Mouse (Mus musculus) embryonic fibroblast, embryonic 13.5 days (primary cell): ENCODE measurements at regions not wholly inside any gene's neighbourhood (a gene's known extent, or its start where the extent isn't known, plus 50 kb on each side); places are given as distances from the start of the nearest gene placed in this dataset.

Experiments
- H3K27ac ChIP-seq: 2 replicates; pipeline ENCODE4 v1.5.1; 2012; ENCODE audit warnings: low read length, control low read depth, inconsistent platforms; ENCODE audit not compliant: insufficient read depth
- H3K4me1 ChIP-seq: 2 replicates; pipeline ENCODE4 v1.6.1; 2011; ENCODE audit warnings: low read length; ENCODE audit not compliant: control insufficient read depth, insufficient read depth
- H3K4me3 ChIP-seq: 2 replicates; pipeline ENCODE4 v1.5.1; 2011; ENCODE audit warnings: mild to moderate bottlenecking, control low read depth, low read length; ENCODE audit not compliant: insufficient read depth
- CTCF ChIP-seq: IDR thresholded peaks from 2 replicates; pipeline ENCODE4 v1.5.1; 2011; ENCODE audit warnings: mild to moderate bottlenecking, control low read depth, low read length, moderate library complexity, borderline replicate concordance; ENCODE audit not compliant: insufficient read depth
- POLR2A ChIP-seq: IDR thresholded peaks from 2 replicates; pipeline ENCODE4 v1.6.1; 2011; ENCODE audit warnings: low read depth, mild to moderate bottlenecking, control low read depth, low read length, moderate library complexity

- Histone ChIP-seq H3K27ac (no peak overlapping the region), H3K4me1 (no peaks in the 10 kb centered on the region), H3K4me3 (no peak overlapping the region)
- TF ChIP-seq POLR2A: no peak
- TF ChIP-seq CTCF: no peak
Observed at GRCm38 (mm10) chr13:110450526-110450925, 55.7 kb downstream of the Plk2 start.

- TF ChIP-seq POLR2A (no peak), CTCF (no peak)
- Histone ChIP-seq H3K4me3 (no peak overlapping the region), H3K4me1 (no peaks in the 10 kb centered on the region), H3K27ac (no peak overlapping the region)
Observed at GRCm38 (mm10) chr13:110452009-110452525, 57.2 kb downstream of the Plk2 start.

- no peaks in the 10 kb centered on the region for H3K4me1 ChIP-seq
- TF ChIP-seq CTCF: no peak
- no peak for TF ChIP-seq POLR2A
- H3K27ac ChIP-seq: no peak overlapping the region
- no peak overlapping the region for H3K4me3 ChIP-seq
Observed at GRCm38 (mm10) chr13:110455085-110455484, 60.2 kb downstream of the Plk2 start.

DNA sequence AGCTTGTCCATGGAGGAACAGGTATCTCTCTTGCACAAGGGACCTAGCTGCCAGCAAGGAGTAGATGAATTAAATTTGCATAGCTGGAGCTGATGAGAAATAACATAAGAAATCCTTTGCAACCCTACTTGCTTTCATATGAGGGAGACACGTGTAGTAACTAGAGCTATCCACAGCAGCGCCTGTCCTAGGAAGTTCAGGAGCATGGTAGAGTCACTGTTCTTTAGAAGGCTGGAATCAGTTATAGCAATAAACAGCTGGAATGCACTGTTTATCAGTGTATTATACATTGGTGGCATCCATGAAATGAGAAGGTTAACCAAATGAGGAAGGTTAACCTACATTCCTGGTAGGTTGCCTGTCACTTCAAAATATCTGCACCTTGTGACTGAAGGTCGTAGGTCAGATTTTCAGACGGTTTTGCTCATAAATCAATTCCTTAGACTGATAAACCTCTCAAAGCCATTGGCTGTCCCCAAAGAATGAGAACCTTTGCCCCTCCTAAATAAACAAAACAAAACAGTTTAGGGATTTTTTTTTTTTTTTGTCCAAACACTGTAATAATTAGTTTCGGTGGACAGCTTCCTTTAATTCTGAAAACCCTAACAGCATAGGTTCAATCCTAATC, 60.8 kb downstream of the Plk2 start:
- no peak for TF ChIP-seq CTCF
- no peak for TF ChIP-seq POLR2A
- Histone ChIP-seq H3K4me3 (no peak overlapping the region), H3K4me1 (no peaks in the 10 kb centered on the region), H3K27ac (no peak overlapping the region)

DNA sequence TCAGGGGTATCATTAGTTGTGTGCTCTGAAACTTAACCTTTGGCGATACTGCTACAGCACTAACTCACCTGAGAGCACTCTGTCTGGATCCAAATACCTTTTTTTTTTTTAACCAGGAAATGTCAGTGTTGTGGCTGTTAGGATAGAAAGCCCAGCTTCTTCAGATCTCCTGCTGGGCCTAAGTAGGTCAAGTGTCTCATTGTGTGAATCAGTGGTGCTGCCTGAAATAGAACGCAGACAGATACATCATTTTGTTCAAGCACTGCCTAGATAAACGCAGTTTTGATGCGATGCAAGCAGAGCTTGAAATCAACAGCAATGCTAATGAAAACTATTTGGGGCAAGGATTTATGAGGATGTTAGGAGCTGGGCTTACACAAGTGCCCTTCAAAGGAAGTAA, 63.9 kb downstream of the Plk2 start:
- no peak for TF ChIP-seq POLR2A
- TF ChIP-seq CTCF: no peak
- no peak overlapping the region for H3K4me3 ChIP-seq
- H3K27ac ChIP-seq: no peak overlapping the region
- no peaks in the 10 kb centered on the region for H3K4me1 ChIP-seq

- Histone ChIP-seq H3K4me1 (no peaks in the 10 kb centered on the region), H3K4me3 (no peak overlapping the region), H3K27ac (no peak overlapping the region)
- TF ChIP-seq POLR2A (no peak), CTCF (no peak)
Observed at GRCm38 (mm10) chr13:110461581-110461980, 66.7 kb downstream of the Plk2 start.

GRCm38 (mm10) chr13:110471526-110471925, 76.7 kb downstream of the Plk2 start:
- Histone ChIP-seq H3K27ac (no peak overlapping the region), H3K4me3 (no peak overlapping the region), H3K4me1 (peaks cover 5% of the 10 kb centered on the region; the same call in 1 of the 2 replicates)

DNA sequence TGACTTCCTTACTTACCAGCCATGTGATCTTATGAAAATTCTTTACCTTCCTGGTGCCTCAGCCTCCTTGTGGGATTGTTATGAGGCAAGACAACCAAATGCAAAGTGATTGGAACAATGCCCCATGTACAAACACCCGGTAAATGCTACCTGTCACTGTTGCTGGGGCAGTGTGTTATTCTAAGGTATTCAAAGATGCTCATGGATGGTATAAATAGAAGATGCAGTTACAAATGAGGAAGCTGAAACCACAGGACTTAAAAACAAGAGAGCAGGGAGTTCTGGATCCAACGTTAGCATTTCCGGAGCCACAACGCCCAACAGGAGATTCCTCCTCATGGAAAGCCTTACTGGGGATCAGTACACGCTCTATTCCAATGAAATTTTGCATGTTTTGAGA, 82.9 kb downstream of the Plk2 start:
- no peak overlapping the region for H3K4me3 ChIP-seq
- no peak for TF ChIP-seq POLR2A
- no peak for TF ChIP-seq CTCF
- no peaks in the 10 kb centered on the region for H3K4me1 ChIP-seq
- H3K27ac ChIP-seq: no peak overlapping the region

More at GRCm38 (mm10) chr13:110471526-110471925, 76.7 kb downstream of the Plk2 start:
- no peak for TF ChIP-seq CTCF
- TF ChIP-seq POLR2A: no peak

- Histone ChIP-seq H3K27ac (no peak overlapping the region), H3K4me1 (no peaks in the 10 kb centered on the region), H3K4me3 (no peak overlapping the region)
- TF ChIP-seq CTCF: no peak
- TF ChIP-seq POLR2A: no peak
Observed at GRCm38 (mm10) chr13:110484358-110484940, 89.6 kb downstream of the Plk2 start.

- TF ChIP-seq POLR2A: no peak
- TF ChIP-seq CTCF: no peak
- no peak overlapping the region for H3K4me3 ChIP-seq
- H3K4me1 ChIP-seq: no peaks in the 10 kb centered on the region
- H3K27ac ChIP-seq: no peak overlapping the region
Observed at GRCm38 (mm10) chr13:110485515-110485914, 90.7 kb downstream of the Plk2 start.

DNA sequence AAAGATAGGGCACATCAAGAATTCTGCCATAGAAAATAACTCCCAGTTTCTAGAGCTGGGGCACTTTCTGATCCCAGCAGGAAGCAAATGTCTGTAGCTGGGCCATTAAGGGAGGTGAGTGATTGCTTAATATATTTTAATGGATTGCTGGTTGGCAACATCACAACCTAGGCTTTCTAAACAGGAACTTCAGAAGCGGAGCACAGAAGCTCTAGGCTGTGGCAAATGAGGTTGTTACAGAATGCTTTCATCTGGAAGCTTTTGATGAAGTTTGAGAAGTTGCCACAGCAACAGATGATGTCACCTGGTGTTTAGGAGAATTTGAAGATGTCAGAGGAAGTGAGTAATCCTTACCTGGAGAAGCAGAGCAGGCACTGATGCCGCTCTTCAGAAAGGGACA, 95.3 kb downstream of the Plk2 start:
- Histone ChIP-seq H3K4me3 (no peak overlapping the region), H3K27ac (no peak overlapping the region), H3K4me1 (peaks cover 2% of the 10 kb centered on the region; the same call in 1 of the 2 replicates)
- no peak for TF ChIP-seq POLR2A
- TF ChIP-seq CTCF: no peak
